Mouse (Mus musculus): ENCODE measurements around the gene Gck.

DNA sequence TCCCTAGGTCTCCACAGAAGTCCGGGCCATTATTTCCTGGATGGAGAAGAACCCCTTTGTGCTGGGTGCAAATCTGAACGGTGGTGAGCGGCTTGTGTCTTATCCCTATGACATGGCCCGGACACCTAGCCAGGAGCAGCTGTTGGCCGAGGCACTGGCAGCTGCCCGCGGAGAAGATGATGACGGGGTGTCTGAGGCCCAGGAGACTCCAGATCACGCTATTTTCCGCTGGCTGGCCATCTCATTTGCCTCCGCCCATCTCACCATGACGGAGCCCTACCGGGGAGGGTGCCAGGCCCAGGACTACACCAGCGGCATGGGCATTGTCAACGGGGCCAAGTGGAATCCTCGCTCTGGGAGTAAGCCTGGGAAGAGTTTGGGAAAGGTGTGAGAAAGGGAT, 79.8 kb downstream of the Gck start:
- TF ChIP-seq CTCF (conservative IDR thresholded peaks at IDR 0.05; ENCODE audit: low read length) (no peak), POU5F1 (IDR thresholded peaks at IDR 0.05; ENCODE audit: borderline replicate concordance, low read length) (no peak), NANOG (IDR thresholded peaks at IDR 0.05; ENCODE audit: borderline replicate concordance, low read length) (no peak)

Data from E14TG2a.4 (cell line).